Mouse (Mus musculus) limb, embryonic 14.5 days (tissue): ENCODE measurements around the gene Ccnq. TPM values are rescaled to one million over a fixed set of nuclear protein-coding genes. Genes with fewer than 3 reads are reported as not detected.

Source experiments
- ATAC-seq: fragments of 200-750 bp; cut with Nextera tagmentation; 2 replicates; pipeline ENCODE4 v1.8.0; 2017; ENCODE audit warnings: low read depth, moderate number of reproducible peaks, moderate TSS enrichment; ENCODE audit not compliant: low FRiP score
- DNase-seq: peaks from one replicate; pipeline ENCODE4 v3.0.0-alpha.2; 2015; ENCODE audit warnings: low spot score
- H3K27ac ChIP-seq: fragments of 300-500 bp; sonication (generic); replicated peaks from 2 replicates; pipeline ENCODE4 v1.5.1; 2014; ENCODE audit warnings: low read depth, mild to moderate bottlenecking, low read length, moderate library complexity, mixed read lengths
- H3K27me3 ChIP-seq: fragments of 300-500 bp; sonication (generic); 2 replicates; pipeline ENCODE4 v1.6.1; 2014; ENCODE audit warnings: low read length, mixed read lengths; ENCODE audit not compliant: control insufficient read depth, insufficient read depth
- H3K36me3 ChIP-seq: fragments of 300-500 bp; sonication (generic); 2 replicates; pipeline ENCODE4 v1.6.1; 2014; ENCODE audit warnings: mild to moderate bottlenecking, low read length, moderate library complexity, mixed read lengths; ENCODE audit not compliant: control insufficient read depth, insufficient read depth
- H3K4me1 ChIP-seq: fragments of 300-500 bp; sonication (generic); 2 replicates; pipeline ENCODE4 v1.6.1; 2014; ENCODE audit warnings: antibody characterized with exemption, low read length, mixed read lengths; ENCODE audit not compliant: control insufficient read depth, insufficient read depth
- H3K4me2 ChIP-seq: fragments of 300-500 bp; sonication (generic); replicated peaks from 2 replicates; pipeline ENCODE4 v1.6.1; 2014; ENCODE audit warnings: low read depth, mild to moderate bottlenecking, low read length, moderate library complexity; ENCODE audit not compliant: severe bottlenecking
- H3K4me3 ChIP-seq: fragments of 300-500 bp; sonication (generic); replicated peaks from 2 replicates; pipeline ENCODE4 v1.5.1; 2014; ENCODE audit warnings: low read length
- H3K9ac ChIP-seq: fragments of 300-500 bp; sonication (generic); 2 replicates; pipeline ENCODE4 v1.6.1; 2014; ENCODE audit warnings: mild to moderate bottlenecking, low read depth, low read length, moderate library complexity; ENCODE audit not compliant: severe bottlenecking
- H3K9me3 ChIP-seq: fragments of 300-500 bp; sonication (generic); 2 replicates; pipeline ENCODE4 v1.6.1; 2016; ENCODE audit warnings: low read length; ENCODE audit not compliant: control insufficient read depth
- POLR2A ChIP-seq: fragments of 200-500 bp; IDR thresholded peaks from 2 replicates; pipeline ENCODE4 v1.8.0; 2012; ENCODE audit warnings: inconsistent platforms, mild to moderate bottlenecking, moderate library complexity, borderline replicate concordance; ENCODE audit not compliant: insufficient read depth, insufficient read length; ENCODE audit errors: extremely low read depth
- WGBS: fragments of 180-500 bp; shearing (Covaris S2); extraction: QIAGEN DNeasy Blood & Tissue Kit; methylation state at CpG from one replicate; pipeline ENCODE4 v1.1.7; 2014; 5-methylcytosine and 5-hydroxymethylcytosine counted together
- polyA plus RNA-seq, 2 experiments: library from polyadenylated mRNA; depleted of rRNA in 1 of 2; stranded (reverse) in 1 of 2; unstranded in 1 of 2; fragments of >200 nt; fragmentation: Nextera tagmentation in 1 of 2; extraction: Ambion mirVana in 1 of 2; gene quantifications; 2 replicates each; pipeline versions ENCODE4 v1.2.1 to v1.2.3; 2012 to 2014

The Ccnq gene
- polyA plus RNA-seq, 2 experiments: 40.4 to 48.4 TPM

DNA sequence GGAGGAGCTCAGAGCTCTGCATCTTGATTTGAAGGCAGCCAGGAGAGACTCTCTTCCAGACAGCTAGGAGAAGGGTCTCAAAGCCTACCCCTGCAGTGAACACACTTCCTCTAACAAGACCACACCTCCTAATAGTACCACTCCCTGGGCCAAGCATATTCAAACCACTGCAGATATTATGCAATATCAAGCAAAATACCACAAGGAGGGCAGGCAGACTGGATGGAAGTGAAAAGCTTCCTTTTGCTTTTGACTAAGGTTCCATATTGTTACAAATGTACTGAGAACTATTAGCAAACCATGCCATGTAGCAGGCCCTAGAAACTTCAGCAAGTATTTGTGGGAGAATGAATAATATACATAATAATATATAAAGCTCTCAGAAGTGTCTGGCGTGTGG is 16.4 kb downstream of the Ccnq start:
- no peak overlapping the region for H3K9ac ChIP-seq
- no peaks in the 10 kb centered on the region for H3K27me3 ChIP-seq
- TF ChIP-seq POLR2A: no peak
- DNase-seq (no peak), ATAC-seq (no peak)
- no peaks in the 10 kb centered on the region for H3K36me3 ChIP-seq
- WGBS: 91% methylated on average over 1 of the region's 1 CpGs
- H3K9me3 ChIP-seq: no peaks in the 10 kb centered on the region
- no peak overlapping the region for H3K4me2 ChIP-seq
- H3K4me3 ChIP-seq: no peak overlapping the region
- H3K4me1 ChIP-seq: no peaks in the 10 kb centered on the region
- H3K27ac ChIP-seq: no peak overlapping the region

DNA sequence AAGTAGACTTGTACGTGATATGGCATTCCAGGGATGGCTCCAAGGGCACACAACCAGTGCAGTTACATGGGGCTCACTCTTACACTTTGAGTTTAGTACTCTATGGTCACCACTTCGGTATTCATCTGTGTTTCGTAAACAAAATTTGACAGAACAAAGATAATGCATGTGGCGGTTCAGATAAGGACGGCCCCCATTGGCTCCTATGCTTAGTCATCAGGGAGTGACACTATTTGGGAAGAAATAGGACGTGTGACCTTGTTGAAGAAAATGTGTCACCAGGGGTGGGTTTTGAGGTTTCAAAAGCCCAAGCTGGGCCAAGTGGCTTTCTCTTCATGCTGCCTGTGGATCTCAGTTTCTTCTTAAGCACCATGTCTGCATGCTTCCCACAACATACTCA is 18.9 kb downstream of the Ccnq start:
- no peak for ATAC-seq
- Histone ChIP-seq H3K27me3 (no peaks in the 10 kb centered on the region), H3K27ac (no peak overlapping the region), H3K4me3 (no peak overlapping the region), H3K9me3 (no peaks in the 10 kb centered on the region), H3K9ac (no peak overlapping the region), H3K36me3 (no peaks in the 10 kb centered on the region), H3K4me1 (no peaks in the 10 kb centered on the region), H3K4me2 (no peak overlapping the region)
- TF ChIP-seq POLR2A: no peak
- no peak for DNase-seq
- WGBS: 88% methylated on average over 6 of the region's 6 CpGs

GRCm38 (mm10) chr11:78730902-78731301 is 20.6 kb downstream of the Ccnq start:
- TF ChIP-seq POLR2A: no peak

DNA sequence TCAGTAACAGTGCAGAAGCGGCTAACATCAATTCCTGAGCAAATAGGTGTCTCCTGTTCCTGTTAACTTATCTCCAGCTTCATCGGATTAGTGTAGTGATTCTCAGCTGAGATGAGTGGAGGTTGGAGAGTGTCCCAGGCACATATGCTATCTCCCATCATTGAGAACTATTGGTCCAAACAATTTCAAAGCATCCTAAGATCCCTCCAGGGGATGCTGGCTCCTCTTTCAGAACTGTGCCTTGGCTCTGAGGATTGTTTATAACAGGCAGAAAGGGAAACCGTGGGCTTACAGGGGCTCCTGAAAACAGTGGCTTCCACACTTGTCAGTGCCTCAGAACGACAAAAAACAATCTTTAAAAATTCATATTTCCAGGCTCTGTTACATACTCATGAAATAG is 23.5 kb downstream of the Ccnq start:
- no peaks in the 10 kb centered on the region for H3K36me3 ChIP-seq
- H3K9me3 ChIP-seq: no peaks in the 10 kb centered on the region
- WGBS: 78% methylated on average over 4 of the region's 4 CpGs
- no peak overlapping the region for H3K27ac ChIP-seq
- H3K27me3 ChIP-seq: no peaks in the 10 kb centered on the region
- H3K4me1 ChIP-seq: no peaks in the 10 kb centered on the region
- no peak for TF ChIP-seq POLR2A
- ATAC-seq: no peak
- H3K4me3 ChIP-seq: no peak overlapping the region
- no peak overlapping the region for H3K9ac ChIP-seq
- no peak overlapping the region for H3K4me2 ChIP-seq
- DNase-seq: no peak

More at GRCm38 (mm10) chr11:78730902-78731301, 20.6 kb downstream of the Ccnq start:
- Histone ChIP-seq H3K27ac (no peak overlapping the region), H3K9me3 (no peaks in the 10 kb centered on the region), H3K36me3 (no peaks in the 10 kb centered on the region), H3K27me3 (no peaks in the 10 kb centered on the region), H3K4me1 (no peaks in the 10 kb centered on the region), H3K4me2 (no peak overlapping the region), H3K4me3 (no peak overlapping the region), H3K9ac (no peak overlapping the region)
- ATAC-seq: no peak
- DNase-seq: peak; percentile 55
- WGBS: 19% methylated on average over 2 of the region's 2 CpGs

DNA sequence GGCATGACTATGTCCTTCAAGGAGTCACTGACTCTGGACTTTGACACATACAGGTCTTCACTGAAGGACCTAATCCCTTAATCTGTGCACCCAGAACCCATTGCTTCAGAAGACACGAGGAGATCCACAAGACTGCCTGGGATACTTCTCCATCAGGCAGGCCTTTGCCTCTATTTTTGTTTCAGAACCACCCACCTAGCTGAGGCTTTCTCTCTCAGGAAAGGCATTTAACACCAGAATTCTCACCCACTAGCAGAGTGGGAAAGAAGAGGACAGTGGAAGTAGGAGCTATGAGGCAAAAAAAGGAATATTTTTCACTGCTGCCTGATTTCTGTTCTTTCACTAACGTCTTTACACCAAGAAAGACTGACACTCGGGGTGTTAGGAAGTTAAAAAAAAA is 25.2 kb downstream of the Ccnq start:
- Histone ChIP-seq H3K4me1 (no peaks in the 10 kb centered on the region), H3K9ac (no peak overlapping the region), H3K36me3 (no peaks in the 10 kb centered on the region), H3K4me2 (no peak overlapping the region), H3K4me3 (no peak overlapping the region), H3K27ac (no peak overlapping the region), H3K27me3 (no peaks in the 10 kb centered on the region), H3K9me3 (no peaks in the 10 kb centered on the region)
- DNase-seq (no peak), ATAC-seq (no peak)
- TF ChIP-seq POLR2A: no peak
- WGBS: 75% methylated on average over 3 of the region's 3 CpGs

DNA sequence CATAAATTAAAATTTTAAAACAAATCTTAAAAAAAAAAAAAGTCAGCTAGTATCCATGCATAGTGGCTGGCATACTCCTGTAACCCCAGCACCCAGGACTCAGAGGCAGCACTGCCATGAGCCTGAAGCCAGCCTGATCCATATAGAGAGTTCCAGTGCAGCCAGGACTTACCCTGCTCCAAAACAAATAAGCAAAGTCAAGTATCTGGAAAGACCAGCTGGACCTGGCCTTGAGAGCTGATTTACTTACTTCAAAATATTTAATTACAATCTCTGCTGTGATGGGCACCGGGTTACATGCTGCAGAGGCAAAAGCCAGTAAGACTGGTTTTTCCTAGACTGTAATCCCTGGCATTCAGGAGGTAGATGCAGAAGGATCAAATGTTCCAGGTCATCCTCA is 26.7 kb downstream of the Ccnq start:
- no peak for DNase-seq
- Histone ChIP-seq H3K9me3 (no peaks in the 10 kb centered on the region), H3K27me3 (no peaks in the 10 kb centered on the region), H3K27ac (no peak overlapping the region), H3K36me3 (no peaks in the 10 kb centered on the region), H3K4me3 (no peak overlapping the region), H3K9ac (no peak overlapping the region), H3K4me2 (no peak overlapping the region), H3K4me1 (no peaks in the 10 kb centered on the region)
- no peak for TF ChIP-seq POLR2A
- WGBS: 70% methylated on average over 1 of the region's 1 CpGs
- no peak for ATAC-seq
